Mouse (Mus musculus) G1E (cell line): ENCODE results near the gene Tmprss9.

Source experiments
- CTCF ChIP-seq: IDR thresholded peaks from 2 replicates; pipeline ENCODE4 v1.5.1; 2012; ENCODE audit warnings: low read depth, low read length, inconsistent platforms, mixed read lengths
- GATA1 ChIP-seq: IDR thresholded peaks from 2 replicates; pipeline ENCODE4 v1.6.1; 2012; ENCODE audit warnings: borderline replicate concordance, low read length, inconsistent platforms, mixed read lengths
- GATA2 ChIP-seq: IDR thresholded peaks from 2 replicates; pipeline ENCODE4 v1.6.1; 2012; ENCODE audit warnings: low read depth, low read length, inconsistent platforms, borderline replicate concordance
- POLR2AphosphoS5 ChIP-seq: IDR thresholded peaks from 2 replicates; pipeline ENCODE4 v1.6.1; 2012; ENCODE audit warnings: low read depth, low read length, inconsistent platforms; ENCODE audit not compliant: insufficient replicate concordance
- TAL1 ChIP-seq: conservative IDR thresholded peaks from 2 replicates; pipeline ENCODE4 v1.6.1; 2012; ENCODE audit warnings: low read depth, low read length, inconsistent platforms, mixed read lengths

DNA sequence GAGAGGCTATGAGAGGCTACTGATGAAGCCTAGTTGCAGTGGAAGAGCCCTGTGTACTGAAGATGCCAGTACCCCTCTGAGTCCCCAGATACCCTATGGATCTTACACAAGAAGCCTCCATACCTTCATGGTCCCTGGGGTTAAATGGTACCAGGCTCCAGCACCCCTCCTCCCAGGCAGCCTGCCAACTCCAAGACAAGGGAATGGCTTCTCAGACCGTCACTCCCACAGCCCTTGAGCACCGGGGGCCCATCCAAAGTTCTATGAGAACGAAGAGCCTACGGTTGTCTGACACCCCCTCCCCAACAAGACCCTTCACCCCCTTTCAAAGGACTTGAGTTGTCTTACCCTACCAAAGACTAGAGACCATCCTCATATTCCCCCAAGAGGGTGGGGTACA is 44.1 kb downstream of the Tmprss9 start:
- TF ChIP-seq CTCF, result no peak
- no peak for TF ChIP-seq GATA1
- TF ChIP-seq POLR2AphosphoS5, result no peak
- no peak for TF ChIP-seq GATA2
- no peak for TF ChIP-seq TAL1
